Mouse (Mus musculus) liver, adult 2 months (tissue): ENCODE data around the gene Yaf2. TPM values are rescaled to one million over a fixed set of nuclear protein-coding genes. Genes with fewer than 3 reads are reported as not detected.

Experiments used
- DNase-seq: peaks from one replicate; pipeline ENCODE4 v3.0.0-alpha.2; 2011; ENCODE audit warnings: low read depth, low spot score; ENCODE audit errors: extremely low read depth
- H3K27ac ChIP-seq: fragments of 200-500 bp; replicated peaks from 2 replicates; pipeline ENCODE4 v1.5.1; 2012; ENCODE audit warnings: low read depth, mild to moderate bottlenecking, control low read depth, inconsistent platforms, low read length; ENCODE audit not compliant: insufficient read depth
- H3K27me3 ChIP-seq: fragments of 200-500 bp; 2 replicates; pipeline ENCODE4 v1.6.1; 2012; ENCODE audit warnings: mild to moderate bottlenecking, moderate library complexity, low read length, inconsistent platforms; ENCODE audit not compliant: control insufficient read depth, insufficient read depth
- H3K36me3 ChIP-seq: fragments of 200-500 bp; 2 replicates; pipeline ENCODE4 v1.6.1; 2012; ENCODE audit warnings: low read length, inconsistent platforms; ENCODE audit not compliant: control insufficient read depth, insufficient read depth
- H3K4me1 ChIP-seq: fragments of 200-500 bp; 2 replicates; pipeline ENCODE4 v1.6.1; 2011; ENCODE audit warnings: low read length; ENCODE audit not compliant: control insufficient read depth, insufficient read depth
- H3K4me3 ChIP-seq: fragments of 200-500 bp; 2 replicates; pipeline ENCODE4 v1.5.1; 2011; ENCODE audit warnings: low read depth, mild to moderate bottlenecking, control low read depth, low read length, moderate library complexity; ENCODE audit not compliant: insufficient read depth
- H3K79me2 ChIP-seq: fragments of 200-500 bp; 2 replicates; pipeline ENCODE4 v1.6.1; 2012; ENCODE audit warnings: inconsistent platforms, mild to moderate bottlenecking, low read length, moderate library complexity; ENCODE audit not compliant: control insufficient read depth, insufficient read depth
- H3K9ac ChIP-seq: fragments of 200-500 bp; 2 replicates; pipeline ENCODE4 v1.6.1; 2012; ENCODE audit warnings: low read depth, mild to moderate bottlenecking, control low read depth, inconsistent platforms, low read length
- CTCF ChIP-seq: fragments of 200-500 bp; IDR thresholded peaks from 2 replicates; pipeline ENCODE4 v1.5.1; 2011; ENCODE audit warnings: low read depth, low read length, control low read depth
- POLR2A ChIP-seq: fragments of 200-500 bp; IDR thresholded peaks from 2 replicates; pipeline ENCODE4 v1.6.1; 2011; ENCODE audit warnings: low read length, control low read depth; ENCODE audit not compliant: insufficient read depth; ENCODE audit errors: extremely low read depth
- WGBS: fragments of 180-500 bp; shearing (Covaris S2); methylation state at CpG from one replicate; pipeline ENCODE4 v1.1.7; 2018; 5-methylcytosine and 5-hydroxymethylcytosine counted together
- polyA plus RNA-seq: library from polyadenylated mRNA; depleted of rRNA; stranded (reverse); fragments of >200 nt; gene quantifications from 2 replicates; pipeline ENCODE4 v1.2.3, GENCODE M21; 2012
- total RNA-seq: library from RNA; depleted of rRNA; stranded (reverse); fragments of >200 nt; gene quantifications from 2 replicates; pipeline ENCODE4 v1.2.3, GENCODE M21; 2014

Yaf2 gene
- total and polyA plus RNA-seq, 2 experiments, result 14.2 to 14.8 TPM

DNA sequence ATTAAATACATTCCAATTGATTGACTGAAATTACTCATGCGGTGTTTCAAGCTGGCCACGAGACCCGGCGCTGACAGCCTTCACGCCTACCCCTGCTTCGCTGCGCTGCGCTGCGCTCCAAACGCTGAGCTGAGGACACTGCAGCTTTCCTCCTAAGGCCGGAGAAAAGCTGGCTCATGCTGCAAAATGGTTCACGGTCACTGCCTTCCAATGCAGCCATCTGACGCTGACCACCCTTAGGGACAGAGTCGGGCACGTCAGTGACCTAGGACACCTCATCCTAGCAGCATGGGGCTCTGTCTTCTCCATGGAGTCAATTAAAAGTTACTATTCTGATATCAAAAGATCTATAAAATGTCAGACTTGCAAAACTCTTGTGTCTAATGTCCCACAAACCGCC lies 70.4 kb downstream of the Yaf2 start:
- Histone ChIP-seq H3K27me3 (no peaks in the 10 kb centered on the region), H3K4me3 (no peak overlapping the region), H3K27ac (no peak overlapping the region), H3K36me3 (no peaks in the 10 kb centered on the region), H3K9ac (no peak overlapping the region), H3K79me2 (peaks cover 34% of the 10 kb centered on the region), H3K4me1 (peaks cover 5% of the 10 kb centered on the region)
- TF ChIP-seq POLR2A (no peak), CTCF (no peak)
- 94% methylated on average over 16 of the region's 16 CpGs for WGBS
- no peak for DNase-seq

DNA sequence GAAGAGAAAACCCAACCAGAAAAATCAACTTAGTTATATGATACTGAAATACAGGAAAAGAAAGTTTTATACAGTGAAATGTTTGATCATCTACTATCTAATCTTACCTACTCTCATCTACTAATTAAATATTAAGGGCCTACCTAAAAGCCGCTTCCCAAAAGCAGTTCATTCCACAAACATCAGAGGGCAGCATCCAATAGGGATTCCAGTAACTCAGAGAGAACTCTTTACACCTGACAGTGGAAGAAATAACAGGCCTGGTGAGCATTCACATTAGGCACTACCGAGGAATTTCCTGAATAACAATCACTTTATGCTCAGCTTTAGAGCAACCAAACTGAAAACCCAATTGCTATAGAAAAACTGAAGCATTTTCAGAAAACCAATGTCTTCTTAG lies 71.0 kb downstream of the Yaf2 start:
- Histone ChIP-seq H3K9ac (no peak overlapping the region), H3K36me3 (no peaks in the 10 kb centered on the region), H3K4me1 (peaks cover 5% of the 10 kb centered on the region), H3K27ac (no peak overlapping the region), H3K79me2 (peaks cover 34% of the 10 kb centered on the region), H3K4me3 (no peak overlapping the region), H3K27me3 (no peaks in the 10 kb centered on the region)
- TF ChIP-seq POLR2A, result no peak
- TF ChIP-seq CTCF, result peak; percentile 27; the same call in 1 of the 2 replicates
- 37% methylated on average over 2 of the region's 2 CpGs for WGBS
- peak; percentile 46 for DNase-seq

DNA sequence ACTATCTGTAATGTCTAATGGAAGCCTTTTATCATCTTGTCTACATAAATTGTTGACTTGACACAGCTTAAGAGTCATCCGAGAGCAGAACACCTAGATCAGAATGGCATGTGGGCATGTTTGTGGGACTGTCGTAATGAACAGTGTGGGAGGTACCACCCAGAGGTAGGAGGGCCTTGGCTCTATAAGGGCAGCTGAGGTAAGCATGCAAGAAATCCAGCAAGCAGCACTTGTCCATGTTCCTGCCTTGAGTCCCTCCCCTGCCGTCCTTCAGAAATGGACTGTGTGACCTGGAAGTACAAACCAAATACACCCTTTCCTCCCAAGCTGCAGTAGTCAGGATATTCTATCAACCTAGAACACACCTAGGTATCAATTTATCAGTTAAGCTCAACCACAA lies 71.5 kb downstream of the Yaf2 start:
- H3K79me2 ChIP-seq, result peaks cover 29% of the 10 kb centered on the region
- H3K9ac ChIP-seq, result no peak overlapping the region
- H3K36me3 ChIP-seq, result no peaks in the 10 kb centered on the region
- 49% methylated on average over 3 of the region's 3 CpGs for WGBS
- H3K27me3 ChIP-seq, result no peaks in the 10 kb centered on the region
- TF ChIP-seq CTCF, result no peak
- TF ChIP-seq POLR2A, result no peak
- DNase-seq, result peak; percentile 15
- peaks cover 5% of the 10 kb centered on the region for H3K4me1 ChIP-seq
- no peak overlapping the region for H3K4me3 ChIP-seq
- no peak overlapping the region for H3K27ac ChIP-seq

DNA sequence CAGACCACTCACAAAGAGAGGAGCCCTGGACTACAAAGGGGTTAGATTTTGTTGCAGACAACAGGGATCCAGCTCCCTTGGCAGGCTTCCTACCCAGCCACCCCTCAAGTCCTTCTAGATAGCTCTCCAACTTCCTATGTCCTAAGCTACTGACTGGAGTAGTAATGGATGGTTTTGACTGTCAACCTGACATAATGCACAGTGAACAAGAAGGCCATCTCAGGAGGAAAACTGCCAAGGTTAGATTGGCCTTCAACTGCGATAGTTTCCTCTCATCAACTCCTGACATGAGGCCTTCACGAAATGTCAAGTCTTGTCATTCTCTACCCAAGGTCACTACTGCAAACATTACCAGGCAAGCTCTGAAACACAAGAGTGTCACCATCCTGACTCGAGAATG lies 72.5 kb downstream of the Yaf2 start:
- no peak overlapping the region for H3K27ac ChIP-seq
- TF ChIP-seq POLR2A, result no peak
- peaks cover 21% of the 10 kb centered on the region for H3K79me2 ChIP-seq
- H3K4me3 ChIP-seq, result no peak overlapping the region
- no peaks in the 10 kb centered on the region for H3K27me3 ChIP-seq
- peaks cover 5% of the 10 kb centered on the region for H3K4me1 ChIP-seq
- no peak overlapping the region for H3K9ac ChIP-seq
- DNase-seq, result no peak
- H3K36me3 ChIP-seq, result no peaks in the 10 kb centered on the region
- WGBS, result 64% methylated on average over 3 of the region's 3 CpGs

DNA sequence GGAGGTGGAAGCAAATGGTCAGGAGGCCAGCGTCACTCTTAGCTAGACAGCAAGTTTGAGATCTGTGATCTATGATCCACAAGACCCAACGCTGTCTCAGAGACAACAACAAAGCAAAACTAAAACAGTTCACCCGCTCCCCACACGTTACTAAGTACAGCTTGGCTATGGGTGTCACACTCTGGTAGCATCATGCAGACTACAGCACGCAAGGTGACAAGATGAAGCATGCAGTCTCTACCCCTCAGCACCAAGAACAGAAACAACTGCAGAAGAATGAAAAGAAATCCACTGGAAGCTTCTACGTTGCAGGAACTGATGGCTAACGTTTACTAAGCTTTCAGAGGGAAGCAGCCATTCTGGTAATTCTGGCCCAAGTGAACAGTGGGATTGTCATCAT lies 73.2 kb downstream of the Yaf2 start:
- DNase-seq, result no peak
- no peak for TF ChIP-seq CTCF
- TF ChIP-seq POLR2A, result no peak
- no peak overlapping the region for H3K27ac ChIP-seq
- H3K36me3 ChIP-seq, result peaks cover 2% of the 10 kb centered on the region; the same call in 1 of the 2 replicates
- no peak overlapping the region for H3K9ac ChIP-seq
- 88% methylated on average over 7 of the region's 7 CpGs for WGBS
- H3K27me3 ChIP-seq, result no peaks in the 10 kb centered on the region
- H3K4me3 ChIP-seq, result no peak overlapping the region
- peaks cover 5% of the 10 kb centered on the region for H3K4me1 ChIP-seq
- H3K79me2 ChIP-seq, result peaks cover 21% of the 10 kb centered on the region

DNA sequence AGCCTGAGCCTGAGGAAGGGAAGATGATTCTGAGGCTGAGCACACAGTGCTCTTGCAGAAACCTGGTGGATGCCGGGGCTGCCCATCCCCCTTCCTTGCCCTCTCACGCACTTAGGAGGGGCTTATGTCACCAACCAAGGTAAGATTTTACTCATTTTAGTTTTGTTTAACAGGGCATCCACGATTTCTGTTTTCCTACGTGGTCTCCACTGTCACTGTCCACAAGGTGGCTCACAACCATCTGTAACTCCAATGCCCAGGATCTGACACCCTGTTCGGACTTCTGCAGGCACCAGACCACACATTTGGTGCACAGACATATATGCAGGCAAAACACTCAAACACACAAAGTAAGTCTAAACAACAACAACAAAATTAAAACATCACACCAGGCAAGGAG lies 73.9 kb downstream of the Yaf2 start:
- Histone ChIP-seq H3K4me1 (peaks cover 3% of the 10 kb centered on the region), H3K27me3 (no peaks in the 10 kb centered on the region), H3K4me3 (no peak overlapping the region), H3K36me3 (peaks cover 9% of the 10 kb centered on the region; the same call in 1 of the 2 replicates), H3K79me2 (peaks cover 21% of the 10 kb centered on the region), H3K27ac (no peak overlapping the region), H3K9ac (no peak overlapping the region)
- DNase-seq, result no peak
- TF ChIP-seq POLR2A (no peak), CTCF (no peak)
- WGBS, result 67% methylated on average over 5 of the region's 5 CpGs
